Comparison of ENCODE assay signal across 8 mouse cellular contexts in genomic region chr11:20249296-20250110, GRCm38 (mm10). TPM values are rescaled to one million over a fixed set of nuclear protein-coding genes. Genes with fewer than 3 reads are reported as not detected.
DNase-seq lines count a peak whose midpoint lies in the region; ATAC-seq and TF ChIP-seq lines count a peak whose summit lies in the region.

Gene Cep68, minus strand, starts transcription at chr11:20249429.

- under 1% methylated on average over 59 of the region's 59 CpGs for WGBS in hindbrain, embryonic 10.5 days
- 2% methylated on average over 48 of the region's 59 CpGs for WGBS in lung, postnatal 0 days

- no peaks in the 10 kb centered on the region for H3K9me3 ChIP-seq in hindbrain, embryonic 10.5 days
- no peaks in the 10 kb centered on the region for H3K9me3 ChIP-seq in lung, postnatal 0 days (ENCODE audit: low read length)

- peaks cover 46% of the 10 kb centered on the region for H3K4me1 ChIP-seq in hindbrain, embryonic 10.5 days (replicated peaks)
- H3K4me1 ChIP-seq in lung, postnatal 0 days (ENCODE audit: insufficient read depth, low read depth, low read length), result peaks cover 16% of the 10 kb centered on the region

- no peaks in the 10 kb centered on the region for H3K27me3 ChIP-seq in hindbrain, embryonic 10.5 days (ENCODE audit: insufficient read depth, poor library complexity, severe bottlenecking)
- H3K27me3 ChIP-seq in lung, postnatal 0 days (replicated peaks; ENCODE audit: insufficient read depth, low read length), result no peaks in the 10 kb centered on the region

- peak within 1 kb of the TSS; percentile 91 for H3K4me3 ChIP-seq in hindbrain, embryonic 10.5 days
- peak within 1 kb of the TSS; percentile 94 for H3K4me3 ChIP-seq in lung, postnatal 0 days (ENCODE audit: low read depth, low read length)

- H3K9ac ChIP-seq in lung, postnatal 0 days (replicated peaks; ENCODE audit: low read depth), result peak within 1 kb of the TSS; percentile 80

- TF ChIP-seq EP300 in lung, postnatal 0 days (IDR thresholded peaks at IDR 0.05), result no peak

- DNase-seq in MN1 (ENCODE audit: low spot score), result peak; percentile 99
- peak; percentile 97 for DNase-seq in cerebellum, adult 9-10 months
- DNase-seq in hindbrain, embryonic 10.5 days (ENCODE audit: low spot score), result peak; percentile 94
- DNase-seq in layer of hippocampus, adult 9-11 months, result peak; percentile 97
- DNase-seq in lung, postnatal 0 days (ENCODE audit: low spot score), result peak; percentile 99
- DNase-seq in ovary, postnatal 14 days (ENCODE audit: low spot score), result peak; percentile 89
- DNase-seq in thymus, postnatal 14 days, result peak; percentile 94

- H3K4me2 ChIP-seq in lung, postnatal 0 days (replicated peaks; ENCODE audit: low read depth, low read length), result peak within 1 kb of the TSS; percentile 94

- peaks cover 6% of the 10 kb centered on the region for H3K36me3 ChIP-seq in hindbrain, embryonic 10.5 days
- no peaks in the 10 kb centered on the region for H3K36me3 ChIP-seq in lung, postnatal 0 days (ENCODE audit: insufficient read depth, low read length)

- TF ChIP-seq CTCF in lung, postnatal 0 days (IDR thresholded peaks at IDR 0.05), result 0 out of 2 replicates have a peak, but pooled peaks have one; percentile 36

- ATAC-seq in frontal cortex, adult (ENCODE audit: low TSS enrichment), result peak; percentile 97
- peak; percentile 99 for ATAC-seq in lung, postnatal 0 days

- H3K27ac ChIP-seq in hindbrain, embryonic 10.5 days, result peak within 1 kb of the TSS; percentile 98
- H3K27ac ChIP-seq in lung, postnatal 0 days (ENCODE audit: low read length), result peak within 1 kb of the TSS; percentile 89

RNA-seq across cellular contexts. Expression of gene Cep68, which starts in this region (rescaled TPM):
- 34.1 and 39.3 TPM in 2 replicates for polyA plus RNA-seq in hindbrain, embryonic 10.5 days (2016; fragmentation: Nextera tagmentation; extraction: Ambion mirVana)
- 12.5 and 14.7 TPM in 2 replicates for polyA plus RNA-seq in lung, postnatal 0 days (2015; fragmentation: Nextera tagmentation; extraction: Ambion mirVana)

Comparison
In these comparisons a context has a peak if more than half of its experiments do, and no peak if none do; other contexts are left out.
1. Peak in every context shown above with its lines: DNase-seq, ATAC-seq, H3K4me3 ChIP-seq and H3K27ac ChIP-seq.